In the genomic region with DNA sequence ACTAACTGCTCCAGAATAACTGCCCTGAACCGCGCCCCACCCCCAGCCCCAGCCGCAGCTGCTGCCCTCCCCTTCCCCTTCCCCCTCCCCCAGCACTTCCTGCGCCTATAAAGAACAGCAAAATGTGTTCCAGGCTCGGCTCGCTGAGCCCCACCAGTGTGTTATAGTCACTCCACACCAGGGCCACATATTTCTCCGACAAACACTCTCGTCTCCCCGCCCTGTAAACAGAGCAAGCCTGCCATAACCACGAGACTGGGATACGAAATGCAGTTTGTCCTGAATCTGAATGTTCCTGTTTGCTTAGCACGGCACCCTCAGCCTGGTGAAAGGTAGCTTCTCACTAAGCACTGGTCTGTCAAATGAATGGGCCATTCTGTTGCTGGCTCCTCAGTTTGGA, we compare ENCODE assay signal across 7 mouse cellular contexts. TPM values are rescaled to one million over a fixed set of nuclear protein-coding genes. Genes with fewer than 3 reads are reported as not detected.
DNase-seq lines count a peak whose midpoint lies in the region; ATAC-seq and TF ChIP-seq lines count a peak whose summit lies in the region.

No protein-coding gene starts in this region.

- peak; percentile 47 for DNase-seq in retina, postnatal 1 day
- no peak for DNase-seq in retina, embryonic 14.5 days (ENCODE audit: low spot score)
- peak; percentile 17 for DNase-seq in adipocyte (ENCODE audit: low spot score)
- peak; percentile 47 for DNase-seq in hindbrain, postnatal 0 days (ENCODE audit: low spot score)
- peak; percentile 29 for DNase-seq in splenic B cell, adult 2 months (ENCODE audit: low read depth, low spot score)

- ATAC-seq in forebrain, embryonic 13.5 days: peak; percentile 37; the same call in 1 of the 2 replicates
- peak; percentile 50; the same call in 1 of the 2 replicates for ATAC-seq in hindbrain, postnatal 0 days
- peak; percentile 84 for ATAC-seq in lung, embryonic 16.5 days (ENCODE audit: low read depth)

- H3K4me3 ChIP-seq in forebrain, embryonic 13.5 days: no peak overlapping the region
- H3K4me3 ChIP-seq in hindbrain, postnatal 0 days (ENCODE audit: low read length): peak overlapping the region; percentile 18
- peak overlapping the region; percentile 25 for H3K4me3 ChIP-seq in lung, embryonic 16.5 days (ENCODE audit: low read length)

- H3K27me3 ChIP-seq in forebrain, embryonic 13.5 days: no peaks in the 10 kb centered on the region
- no peaks in the 10 kb centered on the region for H3K27me3 ChIP-seq in hindbrain, postnatal 0 days (ENCODE audit: insufficient read depth, low read length)
- H3K27me3 ChIP-seq in lung, embryonic 16.5 days (ENCODE audit: control insufficient read depth, insufficient read depth, low read depth, low read length): no peaks in the 10 kb centered on the region
- no peaks in the 10 kb centered on the region for H3K27me3 ChIP-seq in splenic B cell, adult 2 months (ENCODE audit: control insufficient read depth, insufficient read depth, low read length, poor library complexity, severe bottlenecking)

- H3K9ac ChIP-seq in forebrain, embryonic 13.5 days: peak overlapping the region; percentile 35
- H3K9ac ChIP-seq in hindbrain, postnatal 0 days (replicated peaks; ENCODE audit: low read length): no peak overlapping the region
- peak overlapping the region; percentile 12; the same call in 1 of the 2 replicates for H3K9ac ChIP-seq in lung, embryonic 16.5 days (ENCODE audit: low read length)

- no peaks in the 10 kb centered on the region for H3K36me3 ChIP-seq in forebrain, embryonic 13.5 days (ENCODE audit: poor library complexity, severe bottlenecking)
- H3K36me3 ChIP-seq in hindbrain, postnatal 0 days (ENCODE audit: insufficient read depth, low read length): no peaks in the 10 kb centered on the region
- H3K36me3 ChIP-seq in lung, embryonic 16.5 days (ENCODE audit: control insufficient read depth, insufficient read depth, low read length): no peaks in the 10 kb centered on the region
- no peaks in the 10 kb centered on the region for H3K36me3 ChIP-seq in splenic B cell, adult 2 months (ENCODE audit: control insufficient read depth, insufficient read depth, low read length, poor library complexity, severe bottlenecking)

- peaks cover 36% of the 10 kb centered on the region for H3K4me1 ChIP-seq in forebrain, embryonic 13.5 days
- H3K4me1 ChIP-seq in hindbrain, postnatal 0 days (ENCODE audit: insufficient read depth, low read length): peaks cover 5% of the 10 kb centered on the region
- H3K4me1 ChIP-seq in lung, embryonic 16.5 days (replicated peaks; ENCODE audit: control insufficient read depth, insufficient read depth, low read length): peaks cover 4% of the 10 kb centered on the region

- peak overlapping the region; percentile 80 for H3K27ac ChIP-seq in forebrain, embryonic 13.5 days
- H3K27ac ChIP-seq in hindbrain, postnatal 0 days: peak overlapping the region; percentile 65; the same call in 1 of the 2 replicates
- H3K27ac ChIP-seq in lung, embryonic 16.5 days (ENCODE audit: low read length): peak overlapping the region; percentile 56

- H3K4me2 ChIP-seq in forebrain, embryonic 13.5 days: peak overlapping the region; percentile 52
- H3K4me2 ChIP-seq in hindbrain, postnatal 0 days (ENCODE audit: low read depth, low read length): peak overlapping the region; percentile 42
- H3K4me2 ChIP-seq in lung, embryonic 16.5 days (ENCODE audit: low read depth, low read length): peak overlapping the region; percentile 48

- 15% methylated on average over 12 of the region's 12 CpGs for WGBS in forebrain, embryonic 13.5 days
- 8% methylated on average over 12 of the region's 12 CpGs for WGBS in hindbrain, postnatal 0 days
- WGBS in lung, embryonic 16.5 days: 2% methylated on average over 12 of the region's 12 CpGs

- no peak for TF ChIP-seq CTCF in hindbrain, postnatal 0 days (IDR thresholded peaks at IDR 0.05; ENCODE audit: low read depth)

- no peaks in the 10 kb centered on the region; the same call in 1 of the 2 replicates for H3K9me3 ChIP-seq in forebrain, embryonic 13.5 days (replicated peaks)
- H3K9me3 ChIP-seq in hindbrain, postnatal 0 days (ENCODE audit: low read length): no peaks in the 10 kb centered on the region
- no peaks in the 10 kb centered on the region for H3K9me3 ChIP-seq in lung, embryonic 16.5 days (ENCODE audit: control insufficient read depth, low read length)

RNA-seq across cellular contexts. Expression of gene Gm42372, which starts 2.5 kb away (rescaled TPM):
- polyA plus RNA-seq in forebrain, embryonic 13.5 days (2015; fragmentation: Nextera tagmentation; extraction: Ambion mirVana): 2.5 and 3.0 TPM in 2 replicates
- total RNA-seq in hindbrain, postnatal 0 days (2014; rRNA removed): 36.9 and 41.7 TPM in 2 replicates
- polyA plus RNA-seq in hindbrain, postnatal 0 days (2015; fragmentation: Nextera tagmentation; extraction: Ambion mirVana): 8.2 and 8.9 TPM in 2 replicates
- 0.15 and 0.29 TPM in 2 replicates for polyA plus RNA-seq in lung, embryonic 16.5 days (2015; fragmentation: Nextera tagmentation; extraction: Ambion mirVana)

RNA-seq across cellular contexts. Expression of gene Ccdc8, which starts 12.2 kb away (rescaled TPM):
- polyA plus RNA-seq in forebrain, embryonic 13.5 days (2015; fragmentation: Nextera tagmentation; extraction: Ambion mirVana): 6.0 and 8.6 TPM in 2 replicates
- total RNA-seq in hindbrain, postnatal 0 days (2014; rRNA removed): 6.0 and 7.1 TPM in 2 replicates
- 3.0 and 3.6 TPM in 2 replicates for polyA plus RNA-seq in hindbrain, postnatal 0 days (2015; fragmentation: Nextera tagmentation; extraction: Ambion mirVana)
- 41.7 and 43.8 TPM in 2 replicates for polyA plus RNA-seq in lung, embryonic 16.5 days (2015; fragmentation: Nextera tagmentation; extraction: Ambion mirVana)

RNA-seq across cellular contexts. Expression of gene Pnmal1, which starts 20.9 kb away (rescaled TPM):
- 37.0 and 40.8 TPM in 2 replicates for polyA plus RNA-seq in forebrain, embryonic 13.5 days (2015; fragmentation: Nextera tagmentation; extraction: Ambion mirVana)
- total RNA-seq in hindbrain, postnatal 0 days (2014; rRNA removed): 22.7 and 24.3 TPM in 2 replicates
- polyA plus RNA-seq in hindbrain, postnatal 0 days (2015; fragmentation: Nextera tagmentation; extraction: Ambion mirVana): 40.9 and 41.2 TPM in 2 replicates
- polyA plus RNA-seq in lung, embryonic 16.5 days (2015; fragmentation: Nextera tagmentation; extraction: Ambion mirVana): 0.20 and 0.49 TPM in 2 replicates

RNA-seq across cellular contexts. Expression of gene Pnmal2, which starts 35.9 kb away (rescaled TPM):
- 59.5 and 78.0 TPM in 2 replicates for polyA plus RNA-seq in forebrain, embryonic 13.5 days (2015; fragmentation: Nextera tagmentation; extraction: Ambion mirVana)
- 106 and 118 TPM in 2 replicates for total RNA-seq in hindbrain, postnatal 0 days (2014; rRNA removed)
- 138 and 139 TPM in 2 replicates for polyA plus RNA-seq in hindbrain, postnatal 0 days (2015; fragmentation: Nextera tagmentation; extraction: Ambion mirVana)
- polyA plus RNA-seq in lung, embryonic 16.5 days (2015; fragmentation: Nextera tagmentation; extraction: Ambion mirVana): 5.1 and 5.5 TPM in 2 replicates

RNA-seq across cellular contexts. Expression of gene Ppp5c, which starts 47.4 kb away (rescaled TPM):
- polyA plus RNA-seq in forebrain, embryonic 13.5 days (2015; fragmentation: Nextera tagmentation; extraction: Ambion mirVana): 103 and 113 TPM in 2 replicates
- 68.9 and 86.0 TPM in 2 replicates for total RNA-seq in hindbrain, postnatal 0 days (2014; rRNA removed)
- polyA plus RNA-seq in hindbrain, postnatal 0 days (2015; fragmentation: Nextera tagmentation; extraction: Ambion mirVana): 140 and 143 TPM in 2 replicates
- 104 and 105 TPM in 2 replicates for polyA plus RNA-seq in lung, embryonic 16.5 days (2015; fragmentation: Nextera tagmentation; extraction: Ambion mirVana)

Comparison
In these comparisons a context has a peak if more than half of its experiments do, and no peak if none do; other contexts are left out.
1. RNA of gene Pnmal1, which starts 20.9 kb away (polyA plus RNA-seq): 40.9 to 41.2 TPM in hindbrain, postnatal 0 days and 37.0 to 40.8 TPM in forebrain, embryonic 13.5 days; 0.20 to 0.49 TPM in lung, embryonic 16.5 days; every median in the first group is over 10 times any median in the second.
2. Peak in every context shown above with its lines, with median percentiles within 50 percentile points of each other: ATAC-seq, H3K27ac ChIP-seq and H3K4me2 ChIP-seq.